Mouse (Mus musculus) E14TG2a.4 (cell line): ENCODE results near the gene Tmem107.

Source experiments
- CTCF ChIP-seq: conservative IDR thresholded peaks from 2 replicates; pipeline ENCODE4 v1.5.1; 2014; ENCODE audit warnings: low read length
- NANOG ChIP-seq: IDR thresholded peaks from 2 replicates; pipeline ENCODE4 v1.6.1; 2014; ENCODE audit warnings: borderline replicate concordance, low read length, mixed read lengths
- POU5F1 ChIP-seq: IDR thresholded peaks from 2 replicates; pipeline ENCODE4 v1.6.1; 2014; ENCODE audit warnings: low read length, borderline replicate concordance

DNA sequence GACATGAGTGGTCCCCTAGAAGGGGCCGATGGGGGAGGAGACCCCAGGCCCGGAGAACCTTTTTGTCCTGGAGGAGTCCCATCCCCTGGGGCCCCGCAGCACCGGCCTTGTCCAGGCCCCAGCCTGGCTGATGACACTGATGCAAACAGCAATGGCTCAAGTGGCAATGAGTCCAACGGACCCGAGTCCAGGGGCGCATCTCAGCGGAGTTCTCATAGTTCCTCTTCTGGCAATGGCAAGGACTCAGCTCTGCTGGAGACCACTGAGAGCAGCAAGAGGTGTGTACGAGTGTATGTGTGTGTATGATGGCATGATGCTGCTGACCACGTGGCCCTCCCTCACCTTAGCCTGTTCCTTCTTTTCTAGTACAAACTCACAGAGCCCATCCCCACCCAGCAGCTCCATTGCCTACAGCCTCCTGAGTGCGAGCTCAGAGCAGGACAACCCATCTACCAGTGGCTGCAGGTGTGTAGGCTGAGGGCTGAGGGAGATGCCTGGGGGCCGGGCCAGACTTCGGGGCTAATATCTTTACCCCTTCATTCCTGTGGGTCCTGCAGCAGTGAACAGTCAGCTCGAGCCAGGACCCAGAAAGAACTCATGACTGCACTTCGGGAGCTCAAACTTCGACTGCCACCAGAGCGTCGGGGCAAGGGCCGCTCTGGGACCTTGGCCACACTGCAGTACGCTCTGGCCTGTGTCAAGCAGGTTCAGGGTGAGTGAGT is 30.2 kb downstream of the Tmem107 start:
- no peak for TF ChIP-seq CTCF
- no peak for TF ChIP-seq NANOG
- TF ChIP-seq POU5F1 = no peak
